Mouse (Mus musculus) MEL (cell line): ENCODE measurements around the gene Mier2. TPM values are rescaled to one million over a fixed set of nuclear protein-coding genes. Genes with fewer than 3 reads are reported as not detected.

Experiments used
- DNase-seq: peaks from one replicate; pipeline ENCODE4 v3.0.0; 2011; ENCODE audit warnings: low read depth, low spot score
- H3K27ac ChIP-seq: 2 replicates; pipeline ENCODE4 v1.5.1; 2012; ENCODE audit warnings: low read depth, mild to moderate bottlenecking, control low read depth, low read length, moderate library complexity; ENCODE audit not compliant: control insufficient read depth
- H3K27me3 ChIP-seq, 2 experiments: fragments of 150-350 bp in 1 of 2; sonication (generic) in 1 of 2; 2 replicates each; pipeline ENCODE4 v1.6.1; 2012; ENCODE audit warnings: low read length in 2 of 2, mild to moderate bottlenecking in 2 of 2, improper control_type of control experiment in 1 of 2, moderate library complexity in 1 of 2; ENCODE audit not compliant: insufficient read depth in 2 of 2, control insufficient read depth in 1 of 2
- H3K36me3 ChIP-seq, 2 experiments: 2 replicates each; pipeline ENCODE4 v1.6.1; 2012 to 2014; ENCODE audit warnings: low read length in 2 of 2, improper control_type of control experiment in 1 of 2, inconsistent platforms in 1 of 2, mild to moderate bottlenecking in 1 of 2; ENCODE audit not compliant: insufficient read depth in 2 of 2, control insufficient read depth in 1 of 2
- H3K4me1 ChIP-seq, 2 experiments: fragments of 150-350 bp in 1 of 2; sonication (generic) in 1 of 2; 2 replicates each; pipeline ENCODE4 v1.6.1; 2012; ENCODE audit warnings: low read length in 2 of 2, improper control_type of control experiment in 1 of 2, mild to moderate bottlenecking in 1 of 2; ENCODE audit not compliant: insufficient read depth in 2 of 2, control insufficient read depth in 1 of 2
- H3K4me3 ChIP-seq, 2 experiments: fragments of 150-350 bp in 1 of 2; sonication (generic) in 1 of 2; 2 replicates each; pipeline ENCODE4 v1.5.1; 2012; ENCODE audit warnings: low read depth in 2 of 2, low read length in 2 of 2, mild to moderate bottlenecking in 2 of 2, moderate library complexity in 2 of 2, control low read depth in 1 of 2, improper control_type of control experiment in 1 of 2; ENCODE audit not compliant: control insufficient read depth in 1 of 2, insufficient read depth in 1 of 2
- H3K79me2 ChIP-seq: 2 replicates; pipeline ENCODE4 v1.6.1; 2012; ENCODE audit warnings: mild to moderate bottlenecking, low read length, moderate library complexity; ENCODE audit not compliant: control insufficient read depth, poor library complexity, insufficient read depth
- H3K9ac ChIP-seq: 2 replicates; pipeline ENCODE4 v1.6.1; 2012; ENCODE audit warnings: low read depth, mild to moderate bottlenecking, control low read depth, low read length, moderate library complexity; ENCODE audit not compliant: control insufficient read depth, poor library complexity, severe bottlenecking
- H3K9me3 ChIP-seq: fragments of 150-350 bp; sonication (generic); replicated peaks from 2 replicates; pipeline ENCODE4 v1.6.1; 2012; ENCODE audit warnings: mild to moderate bottlenecking, low read length, improper control_type of control experiment, moderate library complexity; ENCODE audit not compliant: insufficient read depth
- CHD2 ChIP-seq: IDR thresholded peaks from 2 replicates; pipeline ENCODE4 v1.6.1; 2011; ENCODE audit warnings: low read length, improper control_type of control experiment
- CTCF ChIP-seq, 3 experiments: IDR thresholded peaks in 2 of 3; conservative IDR thresholded peaks in 1 of 3; 2 replicates each; pipeline ENCODE4 v1.5.1; 2011 to 2012; ENCODE audit warnings: low read length in 3 of 3, low read depth in 2 of 3, mild to moderate bottlenecking in 2 of 3, improper control_type of control experiment in 1 of 3, inconsistent platforms in 1 of 3, mixed read lengths in 1 of 3, moderate library complexity in 1 of 3; ENCODE audit not compliant: control insufficient read depth in 1 of 3, insufficient read depth in 1 of 3, poor library complexity in 1 of 3, severe bottlenecking in 1 of 3
- E2F4 ChIP-seq: IDR thresholded peaks from 2 replicates; pipeline ENCODE4 v1.6.1; 2011; ENCODE audit warnings: low read depth, low read length, improper control_type of control experiment, borderline replicate concordance
- EP300 ChIP-seq, 2 experiments: IDR thresholded peaks; 2 replicates each; pipeline ENCODE4 v1.6.1; 2011; ENCODE audit warnings: improper control_type of control experiment in 2 of 2, low read length in 2 of 2, low read depth in 1 of 2, mild to moderate bottlenecking in 1 of 2
- ETS1 ChIP-seq: IDR thresholded peaks from 2 replicates; pipeline ENCODE4 v1.6.1; 2012; ENCODE audit warnings: low read depth, mild to moderate bottlenecking, inconsistent platforms, low read length, improper control_type of control experiment, moderate library complexity
- GABPA ChIP-seq: IDR thresholded peaks from 2 replicates; pipeline ENCODE4 v1.6.1; 2012; ENCODE audit warnings: low read depth, mild to moderate bottlenecking, inconsistent platforms, low read length, improper control_type of control experiment, moderate library complexity
- GATA1 ChIP-seq: IDR thresholded peaks from 2 replicates; pipeline ENCODE4 v1.6.1; 2011; ENCODE audit warnings: low read depth, low read length, improper control_type of control experiment
- HCFC1 ChIP-seq: IDR thresholded peaks from 2 replicates; pipeline ENCODE4 v1.6.1; 2012; ENCODE audit warnings: low read depth, mild to moderate bottlenecking, inconsistent platforms, low read length, improper control_type of control experiment, moderate library complexity
- KAT2A ChIP-seq: conservative IDR thresholded peaks from 2 replicates; pipeline ENCODE4 v1.6.1; 2012; ENCODE audit warnings: low read depth, low read length, improper control_type of control experiment, inconsistent platforms
- MAFK ChIP-seq: IDR thresholded peaks from 2 replicates; pipeline ENCODE4 v1.6.1; 2011; ENCODE audit warnings: low read depth, mild to moderate bottlenecking, low read length, improper control_type of control experiment, borderline replicate concordance
- MAX ChIP-seq: IDR thresholded peaks from 2 replicates; pipeline ENCODE4 v1.6.1; 2011; ENCODE audit warnings: low read length, improper control_type of control experiment
- MAZ ChIP-seq: IDR thresholded peaks from 2 replicates; pipeline ENCODE4 v1.6.1; 2012; ENCODE audit warnings: low read depth, mild to moderate bottlenecking, inconsistent platforms, low read length, improper control_type of control experiment
- MXI1 ChIP-seq: IDR thresholded peaks from 2 replicates; pipeline ENCODE4 v1.6.1; 2011; ENCODE audit warnings: mild to moderate bottlenecking, low read depth, low read length, improper control_type of control experiment
- MYB ChIP-seq: IDR thresholded peaks from 2 replicates; pipeline ENCODE4 v1.6.1; 2011; ENCODE audit warnings: mild to moderate bottlenecking, low read depth, low read length, improper control_type of control experiment
- POLR2AphosphoS2 ChIP-seq: IDR thresholded peaks from 2 replicates; pipeline ENCODE4 v1.6.1; 2011; ENCODE audit warnings: low read length, improper control_type of control experiment
- RAD21 ChIP-seq: IDR thresholded peaks from 2 replicates; pipeline ENCODE4 v1.6.1; 2011; ENCODE audit warnings: mild to moderate bottlenecking, low read depth, low read length, improper control_type of control experiment
- RCOR1 ChIP-seq: IDR thresholded peaks from 2 replicates; pipeline ENCODE4 v1.6.1; 2012; ENCODE audit warnings: low read depth, mild to moderate bottlenecking, inconsistent platforms, low read length, improper control_type of control experiment
- SIN3A ChIP-seq: IDR thresholded peaks from 2 replicates; pipeline ENCODE4 v1.6.1; 2012; ENCODE audit warnings: low read length, improper control_type of control experiment, inconsistent platforms
- SMC3 ChIP-seq: IDR thresholded peaks from 2 replicates; pipeline ENCODE4 v1.6.1; 2011; ENCODE audit warnings: low read depth, low read length, improper control_type of control experiment
- TAL1 ChIP-seq: IDR thresholded peaks from 2 replicates; pipeline ENCODE4 v1.6.1; 2012; ENCODE audit warnings: mild to moderate bottlenecking, inconsistent platforms, low read length, moderate library complexity, mixed read lengths
- TBP ChIP-seq: IDR thresholded peaks from 2 replicates; pipeline ENCODE4 v1.8.0; 2011; ENCODE audit warnings: low read depth, low read length, improper control_type of control experiment
- UBTF ChIP-seq: IDR thresholded peaks from 2 replicates; pipeline ENCODE4 v1.6.1; 2012; ENCODE audit warnings: low read depth, mild to moderate bottlenecking, inconsistent platforms, low read length, improper control_type of control experiment, moderate library complexity, borderline replicate concordance; ENCODE audit not compliant: insufficient read depth
- USF1 ChIP-seq: IDR thresholded peaks from 2 replicates; pipeline ENCODE4 v1.6.1; 2014; ENCODE audit warnings: low read depth, mild to moderate bottlenecking, inconsistent platforms, low read length, improper control_type of control experiment, moderate library complexity
- USF2 ChIP-seq, 2 experiments: IDR thresholded peaks; 2 replicates each; pipeline ENCODE4 v1.6.1; 2011 to 2012; ENCODE audit warnings: improper control_type of control experiment in 2 of 2, low read length in 2 of 2, borderline replicate concordance in 1 of 2, inconsistent platforms in 1 of 2, low read depth in 1 of 2, mild to moderate bottlenecking in 1 of 2; ENCODE audit not compliant: insufficient read depth in 1 of 2
- ZC3H11A ChIP-seq: IDR thresholded peaks from 2 replicates; pipeline ENCODE4 v1.6.1; 2012; ENCODE audit warnings: low read depth, mild to moderate bottlenecking, inconsistent platforms, low read length, improper control_type of control experiment
- ZMIZ1 ChIP-seq: IDR thresholded peaks from 2 replicates; pipeline ENCODE4 v1.6.1; 2012; ENCODE audit warnings: low read depth, mild to moderate bottlenecking, inconsistent platforms, low read length, improper control_type of control experiment, moderate library complexity
- polyA plus RNA-seq, 2 experiments: library from polyadenylated mRNA; stranded (reverse) in 1 of 2; unstranded in 1 of 2; fragments of >175 nt in 1 of 2; fragments of >200 nt in 1 of 2; gene quantifications; 2 replicates each; pipeline versions ENCODE4 v1.2.1 to v1.2.4; 2012; ENCODE audit warnings: low replicate concordance in 2 of 2, low read depth in 1 of 2; ENCODE audit not compliant: insufficient read length in 2 of 2, insufficient read depth in 1 of 2, missing spikeins in 1 of 2
- total RNA-seq: library from RNA; depleted of rRNA; stranded (reverse); fragments of 300-350 nt; gene quantifications from 2 replicates; pipeline ENCODE4 v1.2.3, GENCODE M21; 2012

Mier2 gene
- total and polyA plus RNA-seq, 3 experiments, result 24.8 to 36.2 TPM; not detected in 1

DNA sequence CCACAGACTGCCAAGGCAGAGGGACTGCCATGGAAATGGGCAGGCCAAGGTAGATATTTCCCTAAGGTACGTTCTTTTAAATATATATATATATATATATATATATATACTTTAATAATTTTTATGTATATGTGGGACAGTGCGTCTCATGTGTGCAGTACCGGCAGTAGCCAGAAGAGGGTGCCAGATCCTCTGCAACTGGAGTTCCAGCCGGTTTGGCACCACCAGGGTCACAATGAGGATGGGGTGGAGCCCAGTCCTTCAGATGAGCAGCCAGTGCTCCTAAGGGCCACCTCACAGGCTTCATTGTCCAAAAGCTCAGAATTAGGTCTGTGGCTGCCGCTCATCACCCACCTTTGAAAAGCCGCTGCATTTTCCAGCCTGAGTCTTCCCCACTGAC lies 25.8 kb upstream of the Mier2 start:
- Histone ChIP-seq H3K36me3 (no peaks in the 10 kb centered on the region), H3K9me3 (no peaks in the 10 kb centered on the region), H3K4me1 (no peaks in the 10 kb centered on the region), H3K27me3 (no peaks in the 10 kb centered on the region; a peak in 1 of 4 replicates), H3K79me2 (no peaks in the 10 kb centered on the region), H3K9ac (no peak overlapping the region), H3K4me3 (no peak overlapping the region), H3K27ac (no peak overlapping the region)
- no peak for TF ChIP-seq CHD2
- TF ChIP-seq SMC3, result peak; percentile 51
- TF ChIP-seq CTCF (IDR thresholded peaks at IDR 0.05 in 2 of 3, conservative IDR thresholded peaks at IDR 0.05 in 1 of 3; ENCODE audit: control insufficient read depth in 1 of 3, insufficient read depth in 1 of 3, low read depth in 2 of 3, low read length in 3 of 3, poor library complexity in 1 of 3, severe bottlenecking in 1 of 3), result peak; percentile 68 to 80 (median 68)
- no peak for TF ChIP-seq USF1
- no peak for TF ChIP-seq EP300 (IDR thresholded peaks at IDR 0.05; ENCODE audit: low read depth in 1 of 2, low read length in 2 of 2)
- TF ChIP-seq SIN3A, result no peak
- TF ChIP-seq E2F4, result no peak
- TF ChIP-seq MYB, result no peak
- TF ChIP-seq MXI1, result no peak
- TF ChIP-seq POLR2AphosphoS2, result no peak
- TF ChIP-seq TBP, result no peak
- TF ChIP-seq RAD21, result peak; percentile 63
- no peak for TF ChIP-seq TAL1
- TF ChIP-seq HCFC1, result no peak
- DNase-seq, result peak; percentile 60

DNA sequence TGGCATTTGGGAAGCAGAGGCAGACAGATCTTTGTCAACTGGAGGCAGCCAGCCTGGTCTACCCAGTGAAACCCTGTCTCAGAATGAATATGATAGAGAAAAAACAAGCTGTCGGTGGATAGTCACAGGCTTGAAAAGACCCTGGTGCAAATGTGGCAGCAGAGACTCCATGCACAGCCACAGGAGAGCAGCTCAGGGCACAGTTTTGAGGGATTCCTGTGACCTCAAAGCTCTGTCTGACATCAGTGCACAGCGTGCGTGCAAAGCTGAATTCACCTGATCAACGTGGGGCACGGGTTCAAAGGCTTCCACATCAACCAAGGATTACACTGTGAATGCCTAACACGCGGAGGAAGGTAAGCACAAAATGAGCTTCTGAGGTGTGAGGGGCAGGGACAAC lies 25.4 kb upstream of the Mier2 start:
- Histone ChIP-seq H3K36me3 (no peaks in the 10 kb centered on the region), H3K4me3 (no peak overlapping the region), H3K9ac (no peak overlapping the region), H3K27me3 (no peaks in the 10 kb centered on the region; a peak in 1 of 4 replicates), H3K79me2 (no peaks in the 10 kb centered on the region), H3K27ac (no peak overlapping the region), H3K9me3 (no peaks in the 10 kb centered on the region), H3K4me1 (no peaks in the 10 kb centered on the region)
- no peak for DNase-seq
- no peak for TF ChIP-seq GATA1
- TF ChIP-seq ZC3H11A, result no peak
- TF ChIP-seq MYB, result no peak
- TF ChIP-seq MXI1, result no peak
- no peak for TF ChIP-seq GABPA
- no peak for TF ChIP-seq RCOR1
- TF ChIP-seq USF2 (IDR thresholded peaks at IDR 0.05; ENCODE audit: borderline replicate concordance in 1 of 2, insufficient read depth in 1 of 2, low read depth in 1 of 2, low read length in 2 of 2), result no peak
- no peak for TF ChIP-seq MAZ
- no peak for TF ChIP-seq SMC3
- TF ChIP-seq MAFK, result no peak
- no peak for TF ChIP-seq POLR2AphosphoS2
- no peak for TF ChIP-seq KAT2A
- no peak for TF ChIP-seq UBTF
- TF ChIP-seq ETS1, result no peak
- TF ChIP-seq CTCF (IDR thresholded peaks at IDR 0.05 in 2 of 3, conservative IDR thresholded peaks at IDR 0.05 in 1 of 3; ENCODE audit: control insufficient read depth in 1 of 3, insufficient read depth in 1 of 3, low read depth in 2 of 3, low read length in 3 of 3, poor library complexity in 1 of 3, severe bottlenecking in 1 of 3), result no peak
- no peak for TF ChIP-seq EP300 (IDR thresholded peaks at IDR 0.05; ENCODE audit: low read depth in 1 of 2, low read length in 2 of 2)
- TF ChIP-seq MAX, result no peak
- TF ChIP-seq ZMIZ1, result no peak
- TF ChIP-seq USF1, result no peak
